Mouse (Mus musculus): ENCODE measurements around the gene Fbxw7.

Fbxw7 gene

GRCm38 (mm10) chr3:84814762-84815381, at the start of gene Fbxw7:
Gene Fbxw7 (plus strand): TSS chr3:84815268.
- DNase-seq = peak; percentile 58

GRCm38 (mm10) chr3:84768940-84769339, 46.1 kb upstream of the Fbxw7 start:
- DNase-seq = no peak

DNA sequence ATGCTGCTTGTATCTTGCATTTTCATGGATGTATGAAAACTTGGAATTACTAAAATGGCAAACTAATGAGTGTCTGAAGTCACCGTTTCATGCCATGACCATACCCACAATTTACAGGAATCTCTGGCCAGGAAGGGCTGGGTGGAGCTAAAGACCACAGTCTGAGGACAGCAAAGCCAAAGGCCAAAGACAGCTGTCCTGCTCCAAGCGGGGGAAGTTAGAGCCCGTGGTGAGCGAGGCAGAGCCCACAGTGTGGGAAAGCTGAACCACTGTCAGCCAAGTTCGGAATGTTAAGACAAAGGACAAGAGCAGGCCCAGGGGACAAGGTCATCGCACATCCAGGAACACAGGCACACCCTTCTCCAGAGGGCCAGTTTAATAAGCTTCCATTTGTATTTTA, 45.7 kb upstream of the Fbxw7 start:
- DNase-seq = no peak

DNA sequence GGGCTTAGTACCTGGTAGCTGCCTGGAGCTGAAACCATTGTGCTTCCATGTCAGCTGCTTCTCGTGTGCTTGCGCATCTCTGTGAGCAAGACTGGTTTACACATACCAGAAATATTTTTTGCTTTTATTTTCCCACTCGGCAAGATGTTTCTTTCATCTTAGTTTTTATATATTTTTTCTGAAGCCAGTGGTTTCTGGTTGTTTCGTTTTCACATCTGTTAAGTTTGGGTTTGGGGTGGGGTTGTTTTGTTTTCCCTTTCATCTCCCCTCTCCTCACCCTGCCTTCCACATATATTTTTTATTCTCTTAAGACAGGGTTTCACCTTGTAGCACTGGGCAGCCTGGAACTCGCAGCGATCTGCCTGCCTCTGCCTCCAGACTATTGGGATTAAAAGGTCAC, 44.5 kb upstream of the Fbxw7 start:
- no peak for DNase-seq

DNA sequence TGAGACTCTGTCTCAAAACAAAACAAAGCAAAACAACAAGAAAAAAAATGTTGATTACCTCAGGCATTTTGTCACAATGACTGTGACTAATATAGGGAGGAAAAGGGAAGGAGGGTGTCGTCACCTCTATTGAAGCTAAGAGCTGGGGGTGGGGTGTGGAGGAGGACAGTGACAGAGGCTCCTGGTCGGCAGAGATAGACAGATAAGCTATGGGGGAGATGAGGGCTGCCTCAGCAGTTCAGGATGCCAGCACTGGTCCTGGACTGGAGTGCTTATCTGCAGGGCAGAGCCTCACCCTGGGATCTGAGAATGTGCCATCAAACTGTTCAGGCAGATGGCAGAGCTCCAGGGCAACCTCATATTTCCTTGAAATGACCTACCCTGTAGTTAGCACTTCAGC, 43.1 kb upstream of the Fbxw7 start:
- no peak for DNase-seq

- peak; percentile 35 for DNase-seq
Measured at GRCm38 (mm10) chr3:84774246-84775066, 40.6 kb upstream of the Fbxw7 start.

GRCm38 (mm10) chr3:84775067-84775423, 40.0 kb upstream of the Fbxw7 start:
- DNase-seq = no peak

- DNase-seq = no peak
Measured at GRCm38 (mm10) chr3:84775577-84775976, 39.5 kb upstream of the Fbxw7 start.

GRCm38 (mm10) chr3:84776084-84776483, 39.0 kb upstream of the Fbxw7 start:
- no peak for DNase-seq

- no peak for DNase-seq
Measured at GRCm38 (mm10) chr3:84787914-84788313, 27.2 kb upstream of the Fbxw7 start.

GRCm38 (mm10) chr3:84804036-84804435, 11.0 kb upstream of the Fbxw7 start:
- no peak for DNase-seq

- DNase-seq = no peak
Measured at GRCm38 (mm10) chr3:84806206-84806605, 8.9 kb upstream of the Fbxw7 start.

DNA sequence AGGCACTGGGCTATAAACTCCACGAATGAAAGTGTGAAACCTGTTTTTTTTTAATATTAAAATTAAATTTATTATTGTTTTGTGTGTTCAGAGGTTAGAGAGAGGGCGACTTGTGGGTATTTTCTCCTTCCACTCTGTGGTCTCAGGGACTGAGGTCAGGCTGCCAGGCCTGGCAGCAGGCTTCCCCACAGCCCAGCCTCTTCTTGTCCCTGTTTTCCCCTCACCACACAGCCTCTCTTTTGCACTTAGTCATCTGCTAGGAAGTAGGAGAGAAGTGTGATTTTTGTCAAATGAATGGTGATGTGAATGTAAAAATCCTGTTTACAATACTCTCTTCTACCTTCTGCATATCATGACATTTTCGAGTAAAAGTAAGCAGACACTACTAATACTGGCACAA, 7.2 kb upstream of the Fbxw7 start:
- DNase-seq = no peak

- DNase-seq = no peak
Measured at GRCm38 (mm10) chr3:84808906-84809305, 6.2 kb upstream of the Fbxw7 start.

DNA sequence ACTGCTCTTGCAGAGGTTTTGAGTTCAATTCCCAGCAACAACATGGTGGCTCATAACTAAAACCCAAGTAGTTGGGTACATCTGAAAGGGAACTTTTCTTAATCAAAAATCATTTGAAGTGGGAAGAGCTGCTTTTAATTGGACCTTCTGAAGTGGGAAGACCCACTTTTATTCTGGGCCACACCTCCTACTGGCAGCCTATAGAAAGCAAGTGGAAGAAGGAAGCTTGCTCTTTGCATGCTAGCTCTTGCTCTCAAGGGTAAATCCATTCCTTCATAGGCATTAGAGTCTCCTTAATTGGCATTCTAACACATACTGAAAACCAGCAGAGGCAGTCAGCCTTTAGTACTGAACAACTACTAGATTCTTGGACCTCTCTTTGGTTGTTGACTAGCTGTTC, 4.3 kb upstream of the Fbxw7 start:
- no peak for DNase-seq

DNA sequence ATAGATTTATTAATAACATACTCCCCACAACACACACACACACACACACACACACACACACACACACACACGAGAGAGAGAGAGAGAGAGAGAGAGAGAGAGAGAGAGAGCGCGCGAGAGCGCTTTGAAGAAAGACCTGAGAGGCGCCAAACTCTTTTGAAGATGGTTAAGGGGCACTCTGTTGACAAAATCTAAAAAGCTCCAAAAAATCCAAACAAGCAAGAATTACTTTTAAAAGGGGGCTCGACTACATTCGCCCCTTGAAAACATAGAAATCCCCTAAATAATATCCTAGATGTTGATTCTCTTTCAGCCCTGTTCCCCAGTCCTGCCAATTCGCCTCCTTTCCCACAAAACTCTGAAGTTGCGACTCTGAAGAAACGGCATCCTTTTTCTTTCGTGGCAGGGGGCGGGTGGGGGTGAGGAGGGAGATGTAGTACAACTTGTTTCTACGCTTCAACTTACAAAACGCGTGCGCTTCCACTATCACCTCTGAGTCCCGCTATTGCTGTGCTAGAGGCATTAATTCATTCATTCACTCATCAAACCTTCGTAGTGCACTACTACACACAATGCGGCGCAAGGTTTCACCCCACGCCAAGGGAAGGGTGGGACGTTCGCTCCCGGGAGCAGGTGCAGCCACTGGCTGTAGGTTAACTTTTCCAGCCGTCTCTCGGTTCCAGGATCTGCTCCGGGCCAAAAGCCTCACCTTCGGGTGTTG, 1.5 kb upstream of the Fbxw7 start:
- peak; percentile 16 for DNase-seq

GRCm38 (mm10) chr3:84814157-84814761, 809 bp upstream of the Fbxw7 start:
- DNase-seq = peak; percentile 100

GRCm38 (mm10) chr3:84815461-84815860, 393 bp downstream of the Fbxw7 start:
- peak; percentile 57 for DNase-seq

DNA sequence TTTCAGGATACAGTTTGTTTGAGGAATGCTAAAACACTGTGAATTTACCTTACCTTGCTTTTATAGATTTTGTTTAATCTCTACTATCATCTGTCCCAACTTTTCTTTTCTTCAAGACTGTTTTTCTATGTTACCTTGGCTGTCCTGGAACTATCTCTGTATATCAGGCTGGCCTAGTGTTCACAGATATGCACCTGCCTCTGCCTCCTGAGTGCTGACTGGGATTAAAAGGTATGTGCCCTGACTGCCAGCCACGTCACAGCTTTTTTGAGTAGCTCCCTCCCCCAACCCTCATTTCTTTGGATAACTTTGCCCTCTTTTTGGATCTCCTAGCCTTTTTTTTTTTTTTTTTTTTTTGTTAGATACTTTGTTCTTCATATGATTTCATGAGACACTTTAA, 1.9 kb downstream of the Fbxw7 start:
- no peak for DNase-seq

- DNase-seq = no peak
Measured at GRCm38 (mm10) chr3:84820654-84821201, 5.7 kb downstream of the Fbxw7 start.

- DNase-seq = no peak
Measured at GRCm38 (mm10) chr3:84825990-84826389, 10.9 kb downstream of the Fbxw7 start.

DNA sequence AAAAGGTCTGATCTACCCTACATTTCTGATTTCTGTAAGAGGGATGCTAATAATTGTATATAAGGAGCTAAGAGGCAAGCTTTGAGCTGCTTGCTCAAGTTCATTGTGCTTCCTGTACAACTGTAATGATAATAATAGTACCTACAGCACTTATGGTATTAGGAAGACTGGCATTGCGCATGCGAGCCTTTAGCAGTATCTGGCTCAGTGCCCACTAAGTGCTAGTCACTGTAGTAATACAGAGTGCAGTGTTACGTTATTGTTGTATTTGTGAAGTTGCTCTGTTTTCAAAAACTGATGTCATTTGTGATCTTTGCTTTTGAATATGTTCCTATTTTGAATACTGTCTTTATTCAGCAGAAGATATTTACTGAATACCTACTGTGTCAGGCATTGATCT, 11.3 kb downstream of the Fbxw7 start:
- no peak for DNase-seq

- DNase-seq = no peak
Measured at GRCm38 (mm10) chr3:84826938-84827337, 11.9 kb downstream of the Fbxw7 start.
